Comparison of ENCODE assay signal across 8 mouse cellular contexts in genomic region chr1:136626141-136626540, GRCm38 (mm10). TPM values are rescaled to one million over a fixed set of nuclear protein-coding genes. Genes with fewer than 3 reads are reported as not detected.
DNase-seq lines count a peak whose midpoint lies in the region; ATAC-seq and TF ChIP-seq lines count a peak whose summit lies in the region.

No protein-coding gene starts in this region.

- H3K4me1 ChIP-seq in kidney, embryonic 16.5 days (ENCODE audit: insufficient read depth, low read length): peaks cover 31% of the 10 kb centered on the region
- H3K4me1 ChIP-seq in cortical plate, adult 2 months (ENCODE audit: control insufficient read depth, insufficient read depth, low read length): peaks cover 14% of the 10 kb centered on the region; the same call in 1 of the 2 replicates
- H3K4me1 ChIP-seq in hindbrain, embryonic 16.5 days (ENCODE audit: control insufficient read depth, insufficient read depth, low read depth, low read length): peaks cover 29% of the 10 kb centered on the region

- no peak for DNase-seq in kidney, postnatal 4 days
- DNase-seq in embryo, embryonic 10 days (ENCODE audit: low spot score): no peak
- DNase-seq in adrenal gland, postnatal 4 days (ENCODE audit: low spot score in 2 of 2): no peak
- no peak for DNase-seq in adrenal gland, postnatal 36 days

- H3K9ac ChIP-seq in kidney, embryonic 16.5 days (replicated peaks; ENCODE audit: low read length): peak overlapping the region; percentile 97
- peak overlapping the region; percentile 99; the same call in 1 of the 2 replicates for H3K9ac ChIP-seq in hindbrain, embryonic 16.5 days (ENCODE audit: low read depth, low read length)

- H3K9me3 ChIP-seq in kidney, embryonic 16.5 days (ENCODE audit: low read length): no peaks in the 10 kb centered on the region
- H3K9me3 ChIP-seq in hindbrain, embryonic 16.5 days (ENCODE audit: control insufficient read depth, low read length): no peaks in the 10 kb centered on the region

- TF ChIP-seq CTCF in cortical plate, adult 2 months (IDR thresholded peaks at IDR 0.05; ENCODE audit: extremely low read depth, insufficient read depth, low read length): no peak

- no peak for TF ChIP-seq POLR2A in cortical plate, adult 2 months (IDR thresholded peaks at IDR 0.05; ENCODE audit: extremely low read depth, insufficient read depth, low read length)
- TF ChIP-seq POLR2A in myocyte (IDR thresholded peaks at IDR 0.05; ENCODE audit: insufficient read length, low read depth): no peak

- H3ac ChIP-seq in myocyte (ENCODE audit: control insufficient read depth, insufficient read length): no peak overlapping the region

- H3K36me3 ChIP-seq in kidney, embryonic 16.5 days (ENCODE audit: insufficient read depth, low read length): peaks cover 17% of the 10 kb centered on the region
- H3K36me3 ChIP-seq in hindbrain, embryonic 16.5 days (ENCODE audit: control insufficient read depth, insufficient read depth, low read length): peaks cover 6% of the 10 kb centered on the region; the same call in 1 of the 2 replicates
- peaks cover 33% of the 10 kb centered on the region for H3K36me3 ChIP-seq in myocyte (ENCODE audit: control insufficient read depth, insufficient read depth)

- H3K27ac ChIP-seq in kidney, embryonic 16.5 days (ENCODE audit: low read length): no peak overlapping the region
- no peak overlapping the region; the same call in 1 of the 2 replicates for H3K27ac ChIP-seq in cortical plate, adult 2 months (ENCODE audit: insufficient read depth, low read length)
- no peak overlapping the region for H3K27ac ChIP-seq in hindbrain, embryonic 16.5 days (ENCODE audit: low read depth, low read length)

- peak overlapping the region; percentile 91 for H3K4me2 ChIP-seq in kidney, embryonic 16.5 days (replicated peaks; ENCODE audit: low read depth, low read length)
- peak overlapping the region; percentile 59 for H3K4me2 ChIP-seq in hindbrain, embryonic 16.5 days (ENCODE audit: low read length)
- peak overlapping the region; percentile 75 for H3K4me2 ChIP-seq in myocyte (ENCODE audit: low read depth)

- ATAC-seq in kidney, embryonic 16.5 days (ENCODE audit: low FRiP score, low TSS enrichment): no peak
- no peak for ATAC-seq in hindbrain, embryonic 16.5 days

- 73% methylated on average over 7 of the region's 7 CpGs for WGBS in kidney, embryonic 16.5 days
- WGBS in hindbrain, embryonic 16.5 days: 84% methylated on average over 7 of the region's 7 CpGs

- no peaks in the 10 kb centered on the region for H3K27me3 ChIP-seq in kidney, embryonic 16.5 days (ENCODE audit: insufficient read depth, low read length)
- peaks cover 2% of the 10 kb centered on the region; the same call in 1 of the 2 replicates for H3K27me3 ChIP-seq in hindbrain, embryonic 16.5 days (replicated peaks; ENCODE audit: control insufficient read depth, insufficient read depth, low read length)
- H3K27me3 ChIP-seq in myocyte (ENCODE audit: control insufficient read depth, insufficient read depth, insufficient read length): no peaks in the 10 kb centered on the region

- H3K4me3 ChIP-seq in kidney, embryonic 16.5 days (ENCODE audit: low read length): peak overlapping the region; percentile 92
- peak overlapping the region; percentile 66 for H3K4me3 ChIP-seq in cortical plate, adult 2 months (ENCODE audit: insufficient read depth, low read length)
- H3K4me3 ChIP-seq in hindbrain, embryonic 16.5 days (ENCODE audit: low read length): peak overlapping the region; percentile 91
- peak overlapping the region; percentile 46 for H3K4me3 ChIP-seq in myocyte

- H3K79me2 ChIP-seq in myocyte (ENCODE audit: control insufficient read depth, insufficient read depth): peaks cover 59% of the 10 kb centered on the region

TF ChIP-seq in myocyte, 11 proteins besides CTCF, POLR2A, EP300 and RAD21:
- no peak for TF ChIP-seq USF1 (IDR thresholded peaks at IDR 0.05; ENCODE audit: low read depth)
- no peak for TF ChIP-seq TCF12 (IDR thresholded peaks at IDR 0.05; ENCODE audit: insufficient read depth, poor library complexity, severe bottlenecking)
- TF ChIP-seq CEBPB (IDR thresholded peaks at IDR 0.05; ENCODE audit: insufficient read depth, poor library complexity, severe bottlenecking): no peak
- TF ChIP-seq MYOD1 (IDR thresholded peaks at IDR 0.05; ENCODE audit: control insufficient read depth in 1 of 3, insufficient read length in 2 of 3, low read depth in 2 of 3): no peak
- TF ChIP-seq SRF (IDR thresholded peaks at IDR 0.05; ENCODE audit: control insufficient read depth, insufficient read length, low read depth): no peak
- no peak for TF ChIP-seq MYOG (IDR thresholded peaks at IDR 0.05; ENCODE audit: control insufficient read depth in 1 of 3, insufficient read depth in 1 of 3, insufficient read length in 2 of 3, low read depth in 2 of 3)
- TF ChIP-seq POLR2AphosphoS2 (IDR thresholded peaks at IDR 0.05; ENCODE audit: insufficient read length, low read depth): no peak
- TF ChIP-seq MAX (IDR thresholded peaks at IDR 0.05; ENCODE audit: low read depth): no peak
- no peak for TF ChIP-seq TCF3 (IDR thresholded peaks at IDR 0.05; ENCODE audit: insufficient read length, low read depth)

RNA-seq across cellular contexts. Expression of gene Zfp281, which starts 1.4 kb away (rescaled TPM):
- 19.5 and 20.8 TPM in 2 replicates for polyA plus RNA-seq in kidney, embryonic 16.5 days (2015; fragmentation: Nextera tagmentation; extraction: Ambion mirVana)
- 12.9 and 13.4 TPM in 2 replicates for polyA plus RNA-seq in cortical plate, adult 2 months (2012; rRNA removed)
- polyA plus RNA-seq in hindbrain, embryonic 16.5 days (2015; fragmentation: Nextera tagmentation; extraction: Ambion mirVana): 16.3 and 20.1 TPM in 2 replicates
- 4.0 TPM for polyA plus RNA-seq in myocyte (2012; fragmentation: generic; extraction: Trizol)
- 10 to 100 TPM; 24.0 to 24.3 TPM for total RNA-seq in adrenal gland, postnatal 4 days (2021)
- 10 to 100 TPM; 15.6 to 19.3 TPM for total RNA-seq in adrenal gland, postnatal 36 days (2021)
